Mouse (Mus musculus) forelimb bud, embryonic 11.5 days (tissue): ENCODE measurements around the gene Tepp.

ENCODE experiments used
- DNase-seq: peaks from one replicate; pipeline ENCODE4 v3.0.0-alpha.2; 2012; ENCODE audit warnings: low read depth, low spot score

Gene Tepp

GRCm38 (mm10) chr8:95310342-95310970, at the start of gene Tepp:
TSS of gene Tepp (plus strand) at chr8:95310566.
- no peak for DNase-seq

- no peak for DNase-seq
Measured at GRCm38 (mm10) chr8:95262181-95262580, 48.2 kb upstream of the Tepp start.

- DNase-seq: no peak
Measured at GRCm38 (mm10) chr8:95270501-95270900, 39.9 kb upstream of the Tepp start.

GRCm38 (mm10) chr8:95271841-95272240, 38.5 kb upstream of the Tepp start:
- no peak for DNase-seq

GRCm38 (mm10) chr8:95272871-95273270, 37.5 kb upstream of the Tepp start:
- DNase-seq: no peak

- no peak for DNase-seq
Measured at GRCm38 (mm10) chr8:95281493-95281892, 28.9 kb upstream of the Tepp start.

GRCm38 (mm10) chr8:95289066-95289650, 21.2 kb upstream of the Tepp start:
- DNase-seq: no peak

- DNase-seq: no peak
Measured at GRCm38 (mm10) chr8:95293172-95293571, 17.2 kb upstream of the Tepp start.

- no peak for DNase-seq
Measured at GRCm38 (mm10) chr8:95293891-95294290, 16.5 kb upstream of the Tepp start.

- DNase-seq: peak; percentile 38
Measured at GRCm38 (mm10) chr8:95302410-95302809, 8.0 kb upstream of the Tepp start.

- DNase-seq: no peak
Measured at GRCm38 (mm10) chr8:95305526-95305925, 4.8 kb upstream of the Tepp start.

GRCm38 (mm10) chr8:95306431-95306830, 3.9 kb upstream of the Tepp start, which contains the start of gene Cngb1:
TSS of gene Cngb1 (minus strand) at chr8:95306585.
- no peak for DNase-seq

- DNase-seq: no peak
Measured at GRCm38 (mm10) chr8:95312836-95313235, 2.5 kb downstream of the Tepp start.

GRCm38 (mm10) chr8:95313857-95314256, 3.5 kb downstream of the Tepp start:
- no peak for DNase-seq

GRCm38 (mm10) chr8:95314707-95315106, 4.3 kb downstream of the Tepp start:
- DNase-seq: no peak

- DNase-seq: no peak
Measured at GRCm38 (mm10) chr8:95315350-95315749, 5.0 kb downstream of the Tepp start.

- peak; percentile 53 for DNase-seq
Measured at GRCm38 (mm10) chr8:95320224-95321139, 10.1 kb downstream of the Tepp start.

GRCm38 (mm10) chr8:95323201-95323600, 12.8 kb downstream of the Tepp start:
- no peak for DNase-seq

- DNase-seq: no peak
Measured at GRCm38 (mm10) chr8:95324646-95325045, 14.3 kb downstream of the Tepp start.

GRCm38 (mm10) chr8:95326822-95327221, 16.5 kb downstream of the Tepp start:
- no peak for DNase-seq

GRCm38 (mm10) chr8:95327866-95328465, 17.6 kb downstream of the Tepp start:
- no peak for DNase-seq

GRCm38 (mm10) chr8:95330367-95330766, 20.0 kb downstream of the Tepp start:
- DNase-seq: no peak
